Mouse (Mus musculus) C2C12 (cell line): ENCODE results near the gene Pacsin2.

ENCODE experiments used
- CTCF ChIP-seq: IDR thresholded peaks from one replicate; pipeline ENCODE4 v1.5.1; 2011; ENCODE audit not compliant: control insufficient read depth, insufficient read depth, insufficient read length
- MYOG ChIP-seq: IDR thresholded peaks from one replicate; pipeline ENCODE4 v1.6.1; 2011; ENCODE audit not compliant: control insufficient read depth, insufficient read length; ENCODE audit errors: extremely low read depth

GRCm38 (mm10) chr15:83427294-83428163 lies 36.9 kb downstream of the Pacsin2 start:
- TF ChIP-seq CTCF (no peak), MYOG (no peak)
